16 mouse cellular contexts compared by ENCODE assay signal in the genomic region with DNA sequence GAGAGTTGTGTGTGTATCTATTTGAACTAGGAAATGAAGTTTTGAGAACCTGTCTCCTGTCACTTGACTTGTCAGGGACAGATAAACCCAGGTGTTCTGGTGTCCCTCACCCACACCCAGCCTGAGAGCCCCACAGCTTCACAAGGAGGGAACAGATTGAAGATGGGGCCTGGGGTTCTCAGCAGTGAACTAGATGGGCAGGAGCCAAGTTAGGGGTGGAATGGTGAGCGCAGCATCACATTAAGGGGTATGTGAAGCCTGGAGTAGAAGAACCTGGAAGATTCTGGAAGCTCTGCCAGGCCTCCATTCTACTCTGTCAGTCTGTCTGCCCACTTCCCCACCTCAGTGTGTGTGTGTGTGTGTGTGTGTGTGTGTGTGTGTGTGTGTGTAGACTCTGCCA.
"Had no signal": no experiment of that assay in that cellular context is flagged by ENCODE, and none has a peak within 500 bp of the region (broad histone marks: within the 10 kb centered on the region; RNA-seq: fewer than 3 reads in every experiment).

No protein-coding gene starts in this region.

- H3K36me3 ChIP-seq: midbrain, embryonic 10.5 days; midbrain, embryonic 12.5 days; neural tube, embryonic 13.5 days; neural tube, embryonic 15.5 days had no signal

- DNase-seq: lung, embryonic 14.5 days; lung, postnatal 10 days; midbrain, embryonic 14.5 days; retina, postnatal 1 day; right cerebral cortex, adult 18-20 months; right cerebral cortex, postnatal 25 days; spleen, adult 18-20 months; thymus, adult 18-20 months; thymus, postnatal 14 days; thymus, postnatal 36 days had no signal

- H3K9ac ChIP-seq: lung, embryonic 14.5 days; midbrain, embryonic 12.5 days; neural tube, embryonic 13.5 days; neural tube, embryonic 15.5 days had no signal

- H3K4me2 ChIP-seq: lung, embryonic 14.5 days; midbrain, embryonic 12.5 days; neural tube, embryonic 13.5 days; neural tube, embryonic 15.5 days had no signal

- ATAC-seq: midbrain, embryonic 16.5 days had no signal

- H3K27ac ChIP-seq: midbrain, embryonic 10.5 days; midbrain, embryonic 12.5 days; neural tube, embryonic 13.5 days; neural tube, embryonic 15.5 days had no signal

- H3K27me3 ChIP-seq: midbrain, embryonic 12.5 days; neural tube, embryonic 13.5 days; neural tube, embryonic 15.5 days had no signal

- H3K9me3 ChIP-seq: midbrain, embryonic 12.5 days; neural tube, embryonic 13.5 days; neural tube, embryonic 15.5 days had no signal

- H3K4me3 ChIP-seq: midbrain, embryonic 10.5 days; midbrain, embryonic 12.5 days; myocyte; neural tube, embryonic 13.5 days; neural tube, embryonic 15.5 days had no signal
